Mouse (Mus musculus) cerebellum, adult 2 months (tissue): ENCODE data around the gene Sdhaf2.

Experiments
- CTCF ChIP-seq: fragments of 200-500 bp; IDR thresholded peaks from 2 replicates; pipeline ENCODE4 v1.5.1; 2011; ENCODE audit warnings: low read depth, mild to moderate bottlenecking, control low read depth, low read length, moderate library complexity, borderline replicate concordance; ENCODE audit not compliant: insufficient read depth
- POLR2A ChIP-seq: fragments of 200-500 bp; IDR thresholded peaks from 2 replicates; pipeline ENCODE4 v1.6.1; 2011; ENCODE audit warnings: low read length, control low read depth, borderline replicate concordance; ENCODE audit not compliant: insufficient read depth

- TF ChIP-seq POLR2A (no peak), CTCF (no peak)
These were observed 31.1 kb upstream of the Sdhaf2 start for GRCm38 (mm10) chr19:10557001-10557400.
